Mouse (Mus musculus) cerebellum, adult 8-10 months (tissue): ENCODE measurements around the gene Atp11a.

Experiments used
- DNase-seq: peaks from one replicate; pipeline ENCODE4 v3.0.0; 2022

The Atp11a gene

DNA sequence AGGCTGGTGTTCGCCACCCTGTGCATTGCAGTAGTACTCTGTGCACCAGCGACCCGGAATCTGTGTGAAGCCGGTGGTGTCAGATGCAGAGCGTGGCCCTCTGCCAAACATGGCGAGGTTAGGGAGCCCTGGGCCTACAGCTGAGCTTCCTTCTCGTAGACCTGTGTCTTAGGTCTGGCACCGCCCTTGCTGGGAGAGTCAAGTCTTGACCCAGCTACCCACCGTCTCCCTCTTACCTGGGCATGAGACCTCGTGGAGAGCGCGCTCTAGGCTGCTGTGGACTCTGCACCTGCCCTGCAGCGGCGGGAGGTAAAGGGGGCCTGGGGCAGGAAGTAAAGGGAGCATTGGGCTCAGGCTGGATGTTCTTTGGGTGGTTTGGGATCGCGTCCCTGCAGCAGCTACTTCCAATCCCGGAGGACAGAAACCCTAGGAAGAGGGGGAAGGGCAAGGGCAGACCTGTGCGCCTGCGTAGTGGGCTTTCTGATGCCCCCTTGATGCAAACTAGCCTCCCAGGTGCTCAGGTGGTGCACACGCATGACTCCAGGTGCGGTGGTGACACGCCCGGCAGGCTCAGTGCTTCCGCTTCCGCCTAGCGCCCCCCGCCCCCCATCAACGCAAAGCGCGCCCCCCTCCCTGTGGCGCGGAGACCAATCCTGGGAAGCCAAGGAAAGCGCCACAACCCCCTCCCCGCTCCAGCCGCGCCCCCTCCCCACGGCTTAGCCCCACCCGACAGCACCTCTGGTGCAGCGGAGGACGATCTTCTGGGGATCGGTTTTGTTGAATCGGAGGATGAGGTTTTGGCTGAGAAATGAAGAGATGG, 158.6 kb downstream of the Atp11a start:
- DNase-seq: peak; percentile 72

DNA sequence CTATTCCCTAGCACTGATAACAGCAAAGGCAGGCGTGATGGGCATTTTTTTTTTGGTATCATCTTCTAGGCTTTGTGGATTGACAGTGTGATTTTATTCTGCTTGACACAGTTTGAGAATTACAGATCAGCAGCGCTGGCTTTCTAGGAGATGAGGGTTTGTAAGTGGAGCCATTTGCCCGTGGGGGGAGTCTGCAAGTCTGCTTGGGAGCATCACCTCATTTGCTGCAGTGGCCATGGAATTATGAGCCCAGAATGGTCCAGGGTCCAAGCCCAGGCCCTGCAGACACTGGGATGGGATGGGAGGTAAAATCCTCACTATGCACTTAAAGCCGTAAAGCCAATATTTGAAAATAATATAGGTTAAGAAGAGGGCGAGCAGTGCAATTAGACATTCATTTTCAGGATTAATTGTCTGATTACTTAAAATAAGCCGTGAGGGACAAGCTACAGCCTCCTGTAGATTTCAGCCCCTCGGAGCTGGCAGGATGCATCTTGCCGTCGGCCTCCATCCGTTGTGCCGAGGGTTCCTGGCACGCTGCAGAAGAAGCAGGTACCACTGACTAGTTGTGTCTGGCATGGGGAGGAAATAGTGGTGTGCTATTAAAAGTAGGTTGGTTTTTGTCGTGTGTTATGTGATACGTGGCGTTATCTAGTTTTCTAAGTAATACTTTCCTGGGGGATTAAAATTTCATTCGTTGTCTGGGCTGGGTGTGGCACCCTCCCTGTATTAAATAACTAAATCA, 159.5 kb downstream of the Atp11a start:
- no peak for DNase-seq

- peak; percentile 65 for DNase-seq
Measured at GRCm38 (mm10) chr8:12917029-12917428, 160.2 kb downstream of the Atp11a start.

DNA sequence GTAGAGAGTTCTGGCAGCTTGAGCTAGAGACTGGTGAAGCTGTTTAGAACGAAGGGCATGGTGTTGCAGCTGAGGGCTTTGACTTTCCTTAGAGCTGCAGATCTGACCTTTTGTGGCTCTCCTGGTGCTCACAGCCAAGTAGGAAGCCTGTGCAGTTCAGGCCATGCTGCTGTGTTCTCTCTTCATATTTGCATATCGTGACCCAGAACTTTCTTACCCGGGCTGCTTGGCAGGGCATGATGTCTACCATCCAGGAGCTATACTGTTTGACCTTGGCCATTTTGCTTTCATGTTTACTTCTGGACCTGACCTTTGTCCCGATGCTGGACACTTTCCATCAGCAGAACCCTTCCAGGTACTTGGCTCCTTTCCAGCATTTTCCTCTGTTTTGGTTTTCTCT, 161.0 kb downstream of the Atp11a start:
- DNase-seq: no peak
